ENCODE assay signal across 12 mouse cellular contexts in genomic region chr9:106249550-106249949, GRCm38 (mm10). TPM values are rescaled to one million over a fixed set of nuclear protein-coding genes. Genes with fewer than 3 reads are reported as not detected.
DNase-seq lines count a peak whose midpoint lies in the region; ATAC-seq and TF ChIP-seq lines count a peak whose summit lies in the region.
"Had no signal": no experiment of that assay in that cellular context is flagged by ENCODE, and none has a peak within 500 bp of the region (broad histone marks: within the 10 kb centered on the region; RNA-seq: fewer than 3 reads in every experiment).

No protein-coding gene starts in this region.

- no peak for TF ChIP-seq CTCF in heart, postnatal 0 days (IDR thresholded peaks at IDR 0.05; ENCODE audit: low read depth)

- H3K4me3 ChIP-seq in heart, postnatal 0 days (ENCODE audit: low read depth, low read length): no peak overlapping the region
- H3K4me3 ChIP-seq in embryonic facial prominence, embryonic 13.5 days: no peak overlapping the region
- no peak overlapping the region for H3K4me3 ChIP-seq in intestine, embryonic 16.5 days (ENCODE audit: low read length)
- H3K4me3 ChIP-seq: liver, embryonic 15.5 days; neural tube, embryonic 12.5 days had no signal

- no peaks in the 10 kb centered on the region for H3K27me3 ChIP-seq in heart, postnatal 0 days (ENCODE audit: control insufficient read depth, insufficient read depth, low read length)
- H3K27me3 ChIP-seq in embryonic facial prominence, embryonic 13.5 days: no peaks in the 10 kb centered on the region
- H3K27me3 ChIP-seq in intestine, embryonic 16.5 days (replicated peaks; ENCODE audit: control insufficient read depth, insufficient read depth, low read length): no peaks in the 10 kb centered on the region
- H3K27me3 ChIP-seq: liver, embryonic 15.5 days; neural tube, embryonic 12.5 days had no signal

- 78% methylated on average over 11 of the region's 11 CpGs for WGBS in heart, postnatal 0 days
- 90% methylated on average over 11 of the region's 11 CpGs for WGBS in embryonic facial prominence, embryonic 13.5 days
- WGBS in intestine, embryonic 16.5 days: 55% methylated on average over 11 of the region's 11 CpGs

- intact Hi-C loops in heart, postnatal 36 days (cut with DNase I): loop anchor here (1.0 kb wide), 1 partner anchor 31 kb away; no protein-coding TSS in a partner anchor

- no peaks in the 10 kb centered on the region for H3K9me3 ChIP-seq in heart, postnatal 0 days (replicated peaks; ENCODE audit: control insufficient read depth, low read length)
- H3K9me3 ChIP-seq in embryonic facial prominence, embryonic 13.5 days: no peaks in the 10 kb centered on the region
- no peaks in the 10 kb centered on the region for H3K9me3 ChIP-seq in intestine, embryonic 16.5 days (ENCODE audit: control insufficient read depth, low read length)
- H3K9me3 ChIP-seq: liver, embryonic 15.5 days; neural tube, embryonic 12.5 days had no signal

- H3K9ac ChIP-seq in heart, postnatal 0 days (replicated peaks; ENCODE audit: low read depth, low read length): no peak overlapping the region
- H3K9ac ChIP-seq in embryonic facial prominence, embryonic 13.5 days: no peak overlapping the region
- peak overlapping the region; percentile 36; the same call in 1 of the 2 replicates for H3K9ac ChIP-seq in intestine, embryonic 16.5 days (ENCODE audit: low read depth, low read length)
- H3K9ac ChIP-seq: liver, embryonic 15.5 days; neural tube, embryonic 12.5 days had no signal

- no peak overlapping the region for H3K4me2 ChIP-seq in heart, postnatal 0 days (ENCODE audit: low read depth, low read length)
- H3K4me2 ChIP-seq in embryonic facial prominence, embryonic 13.5 days: no peak overlapping the region
- no peak overlapping the region for H3K4me2 ChIP-seq in intestine, embryonic 16.5 days (ENCODE audit: low read depth, low read length)
- H3K4me2 ChIP-seq: liver, embryonic 15.5 days had no signal

- H3K27ac ChIP-seq in heart, postnatal 0 days (ENCODE audit: low read depth): peak overlapping the region; percentile 57
- peak overlapping the region; percentile 1; the same call in 1 of the 2 replicates for H3K27ac ChIP-seq in embryonic facial prominence, embryonic 13.5 days
- peak overlapping the region; percentile 87 for H3K27ac ChIP-seq in intestine, embryonic 16.5 days (ENCODE audit: low read length)
- H3K27ac ChIP-seq: liver, embryonic 15.5 days; neural tube, embryonic 12.5 days had no signal

- peaks cover 16% of the 10 kb centered on the region for H3K4me1 ChIP-seq in heart, postnatal 0 days (ENCODE audit: control insufficient read depth, insufficient read depth)
- peaks cover 27% of the 10 kb centered on the region for H3K4me1 ChIP-seq in embryonic facial prominence, embryonic 13.5 days
- H3K4me1 ChIP-seq in intestine, embryonic 16.5 days (ENCODE audit: control insufficient read depth, insufficient read depth, low read length): peaks cover 42% of the 10 kb centered on the region

- TF ChIP-seq EP300 in heart, postnatal 0 days (IDR thresholded peaks at IDR 0.05; ENCODE audit: low read depth): no peak

- ATAC-seq in heart, postnatal 0 days (ENCODE audit: insufficient read depth, low read depth): no peak
- no peak for ATAC-seq in embryonic facial prominence, embryonic 13.5 days (ENCODE audit: insufficient number of reproducible peaks, insufficient read depth, low FRiP score, low TSS enrichment, low read depth)
- peak; percentile 63 for ATAC-seq in intestine, embryonic 16.5 days

- no peak for DNase-seq in heart, postnatal 0 days (ENCODE audit: low spot score)
- DNase-seq in heart, postnatal 36 days: no peak
- DNase-seq in lung, postnatal 36 days: peak; percentile 75
- no peak for DNase-seq in embryo, embryonic 10 days (ENCODE audit: low spot score)
- DNase-seq in left cerebral cortex, adult 8-10 months (ENCODE audit: low spot score in 2 of 2): no peak
- DNase-seq: kidney, adult 11 months; left cerebral cortex, postnatal 4 days; midbrain, embryonic 14.5 days had no signal

- peaks cover 7% of the 10 kb centered on the region; the same call in 1 of the 2 replicates for H3K36me3 ChIP-seq in heart, postnatal 0 days (replicated peaks; ENCODE audit: control insufficient read depth, insufficient read depth, low read length)
- H3K36me3 ChIP-seq in embryonic facial prominence, embryonic 13.5 days: peaks cover 5% of the 10 kb centered on the region; the same call in 1 of the 2 replicates
- no peaks in the 10 kb centered on the region for H3K36me3 ChIP-seq in intestine, embryonic 16.5 days (ENCODE audit: control insufficient read depth, insufficient read depth, low read length)

RNA-seq across cellular contexts. Expression of gene Alas1, which starts 1.1 kb away (rescaled TPM):
- total RNA-seq in heart, postnatal 0 days (2014; rRNA removed; ENCODE audit: low replicate concordance): 309 and 334 TPM in 2 replicates
- 385 and 421 TPM in 2 replicates for polyA plus RNA-seq in heart, postnatal 0 days (2015; fragmentation: Nextera tagmentation; extraction: Ambion mirVana)
- 100 to 1,000 TPM; 298 to 524 TPM for total RNA-seq in heart, postnatal 36 days (2021)
- polyA plus RNA-seq in embryonic facial prominence, embryonic 13.5 days (2015; fragmentation: Nextera tagmentation; extraction: Ambion mirVana): 97.7 and 108 TPM in 2 replicates
- 129 and 131 TPM in 2 replicates for polyA plus RNA-seq in intestine, embryonic 16.5 days (2015; fragmentation: Nextera tagmentation; extraction: Ambion mirVana)
- 100 to 1,000 TPM; 136 to 146 (median 141) TPM for total RNA-seq in left cerebral cortex, adult 8-10 months (2022)

RNA-seq across cellular contexts. Expression of gene Tlr9, which starts 27.2 kb away (rescaled TPM):
- not detected in 2 replicates for total RNA-seq in heart, postnatal 0 days (2014; rRNA removed; ENCODE audit: low replicate concordance)
- polyA plus RNA-seq in heart, postnatal 0 days (2015; fragmentation: Nextera tagmentation; extraction: Ambion mirVana): 0.04 and 0.05 TPM in 2 replicates
- 1 to 10 TPM in 1 of 2 experiments, under 1 TPM in 1; 0.47 to 1.1 TPM for total RNA-seq in heart, postnatal 36 days (2021)
- polyA plus RNA-seq in embryonic facial prominence, embryonic 13.5 days (2015; fragmentation: Nextera tagmentation; extraction: Ambion mirVana): not detected in 2 replicates
- polyA plus RNA-seq in intestine, embryonic 16.5 days (2015; fragmentation: Nextera tagmentation; extraction: Ambion mirVana): 0.04 and 0.05 TPM in 2 replicates
- 1 to 10 TPM in 3 of 4 experiments, under 1 TPM in 1; 0.85 to 2.0 (median 1.7) TPM for total RNA-seq in left cerebral cortex, adult 8-10 months (2022)
- polyA plus RNA-seq: neural tube, embryonic 12.5 days had no signal

RNA-seq across cellular contexts. Expression of gene Poc1a, which starts 31.3 kb away (rescaled TPM):
- total RNA-seq in heart, postnatal 0 days (2014; rRNA removed; ENCODE audit: low replicate concordance): 12.3 and 38.0 TPM in 2 replicates
- 13.6 and 13.8 TPM in 2 replicates for polyA plus RNA-seq in heart, postnatal 0 days (2015; fragmentation: Nextera tagmentation; extraction: Ambion mirVana)
- 1 to 10 TPM; 4.1 TPM for total RNA-seq in heart, postnatal 36 days (2021)
- 22.9 and 26.0 TPM in 2 replicates for polyA plus RNA-seq in embryonic facial prominence, embryonic 13.5 days (2015; fragmentation: Nextera tagmentation; extraction: Ambion mirVana)
- 27.0 and 29.1 TPM in 2 replicates for polyA plus RNA-seq in intestine, embryonic 16.5 days (2015; fragmentation: Nextera tagmentation; extraction: Ambion mirVana)
- total RNA-seq in left cerebral cortex, adult 8-10 months (2022): 10 to 100 TPM; 14.6 to 18.3 (median 16.7) TPM

RNA-seq across cellular contexts. Expression of gene Twf2, which starts 46.6 kb away (rescaled TPM):
- total RNA-seq in heart, postnatal 0 days (2014; rRNA removed; ENCODE audit: low replicate concordance): 92.1 and 105 TPM in 2 replicates
- 57.3 and 64.2 TPM in 2 replicates for polyA plus RNA-seq in heart, postnatal 0 days (2015; fragmentation: Nextera tagmentation; extraction: Ambion mirVana)
- 100 to 1,000 TPM; 266 to 269 TPM for total RNA-seq in heart, postnatal 36 days (2021)
- 60.5 and 65.9 TPM in 2 replicates for polyA plus RNA-seq in embryonic facial prominence, embryonic 13.5 days (2015; fragmentation: Nextera tagmentation; extraction: Ambion mirVana)
- 48.6 and 50.0 TPM in 2 replicates for polyA plus RNA-seq in intestine, embryonic 16.5 days (2015; fragmentation: Nextera tagmentation; extraction: Ambion mirVana)
- total RNA-seq in left cerebral cortex, adult 8-10 months (2022): 10 to 100 TPM; 58.6 to 61.1 (median 59.1) TPM

RNA-seq across cellular contexts. Expression of gene Ppm1m, which starts 50.0 kb away (rescaled TPM):
- 7.5 and 22.8 TPM in 2 replicates for total RNA-seq in heart, postnatal 0 days (2014; rRNA removed; ENCODE audit: low replicate concordance)
- polyA plus RNA-seq in heart, postnatal 0 days (2015; fragmentation: Nextera tagmentation; extraction: Ambion mirVana): 13.1 and 15.1 TPM in 2 replicates
- 10 to 100 TPM; 12.2 to 13.8 TPM for total RNA-seq in heart, postnatal 36 days (2021)
- 49.3 and 49.5 TPM in 2 replicates for polyA plus RNA-seq in embryonic facial prominence, embryonic 13.5 days (2015; fragmentation: Nextera tagmentation; extraction: Ambion mirVana)
- 23.4 and 26.3 TPM in 2 replicates for polyA plus RNA-seq in intestine, embryonic 16.5 days (2015; fragmentation: Nextera tagmentation; extraction: Ambion mirVana)
- 10 to 100 TPM; 23.4 to 26.9 (median 24.4) TPM for total RNA-seq in left cerebral cortex, adult 8-10 months (2022)

Comparison
In these comparisons a context has a peak if more than half of its experiments do, and no peak if none do; other contexts are left out.
1. H3K27ac ChIP-seq: peak in every context shown above with its lines; median percentile 87 in intestine, embryonic 16.5 days; 57 in heart, postnatal 0 days; 1 in embryonic facial prominence, embryonic 13.5 days.